Comparison of ENCODE assay signal across 11 mouse cellular contexts in genomic region chr14:78528461-78529425, GRCm38 (mm10). TPM values are rescaled to one million over a fixed set of nuclear protein-coding genes. Genes with fewer than 3 reads are reported as not detected.
A peak's percentile ranks its signal among the peaks of the same experiment; 100 is the strongest.
DNase-seq lines count a peak whose midpoint lies in the region; ATAC-seq and TF ChIP-seq lines count a peak whose summit lies in the region.
"Had no signal": no experiment of that assay in that cellular context is flagged by ENCODE, and none has a peak within 500 bp of the region (broad histone marks: within the 10 kb centered on the region; RNA-seq: fewer than 3 reads in every experiment).

No protein-coding gene starts in this region.

- intact Hi-C loops in gastrocnemius, adult 2 months (cut with DNase I) = no loop called here

- H3K4me2 ChIP-seq in kidney, embryonic 15.5 days = no peak overlapping the region
- H3K4me2 ChIP-seq in kidney, postnatal 0 days (ENCODE audit: low read length) = no peak overlapping the region

- H3K9me3 ChIP-seq in kidney, embryonic 15.5 days (replicated peaks) = no peaks in the 10 kb centered on the region
- no peaks in the 10 kb centered on the region for H3K9me3 ChIP-seq in kidney, postnatal 0 days (replicated peaks; ENCODE audit: low read length)
- H3K9me3 ChIP-seq: megakaryocyte, embryonic 14.5 days had no signal

- no peak overlapping the region for H3K9ac ChIP-seq in kidney, embryonic 15.5 days
- H3K9ac ChIP-seq in kidney, postnatal 0 days (ENCODE audit: low read depth, low read length) = no peak overlapping the region

- H3K4me1 ChIP-seq in kidney, embryonic 15.5 days = peaks cover 54% of the 10 kb centered on the region
- H3K4me1 ChIP-seq in kidney, postnatal 0 days (replicated peaks; ENCODE audit: insufficient read depth, low read length) = peaks cover 29% of the 10 kb centered on the region

- H3K27me3 ChIP-seq in kidney, embryonic 15.5 days = no peaks in the 10 kb centered on the region
- H3K27me3 ChIP-seq in kidney, postnatal 0 days (ENCODE audit: insufficient read depth, low read length) = no peaks in the 10 kb centered on the region
- H3K27me3 ChIP-seq: megakaryocyte, embryonic 14.5 days had no signal

- no peak for TF ChIP-seq CTCF in gastrocnemius, adult 2 months (IDR thresholded peaks at IDR 0.05)
- TF ChIP-seq CTCF in kidney, postnatal 0 days (IDR thresholded peaks at IDR 0.05; ENCODE audit: low read depth) = no peak

- no peak for DNase-seq in gastrocnemius, adult 2 months
- no peak for DNase-seq in gastrocnemius, adult 18-20 months (ENCODE audit: low spot score)
- no peak for DNase-seq in kidney, adult 11 months
- peak; percentile 55 for DNase-seq in kidney, postnatal 0 days (ENCODE audit: low spot score)
- DNase-seq in lung, postnatal 25 days (ENCODE audit: low spot score) = peak; percentile 20
- no peak for DNase-seq in right cerebral cortex, postnatal 36 days (ENCODE audit: low spot score in 2 of 2)
- no peak for DNase-seq in urinary bladder, postnatal 36 days (ENCODE audit: low spot score in 2 of 2)
- DNase-seq: adrenal gland, postnatal 25 days; right cerebral cortex, postnatal 14 days had no signal

- ATAC-seq in kidney, embryonic 15.5 days (replicated peaks; ENCODE audit: low FRiP score) = no peak
- no peak for ATAC-seq in kidney, postnatal 0 days (replicated peaks; ENCODE audit: low FRiP score, low read depth)

- peak overlapping the region; percentile 4; the same call in 1 of the 2 replicates for H3K4me3 ChIP-seq in gastrocnemius, adult 2 months
- H3K4me3 ChIP-seq in kidney, embryonic 15.5 days (replicated peaks) = no peak overlapping the region
- H3K4me3 ChIP-seq in kidney, postnatal 0 days (replicated peaks; ENCODE audit: low read depth, low read length) = no peak overlapping the region
- H3K4me3 ChIP-seq: megakaryocyte, embryonic 14.5 days had no signal

- WGBS in kidney, embryonic 15.5 days = 47% methylated on average over 8 of the region's 8 CpGs
- WGBS in kidney, postnatal 0 days = 35% methylated on average over 8 of the region's 8 CpGs

- no peaks in the 10 kb centered on the region for H3K36me3 ChIP-seq in kidney, embryonic 15.5 days
- no peaks in the 10 kb centered on the region for H3K36me3 ChIP-seq in kidney, postnatal 0 days (ENCODE audit: insufficient read depth, low read length)

- H3K27ac ChIP-seq in gastrocnemius, adult 2 months = peak overlapping the region; percentile 35; the same call in 1 of the 2 replicates
- peak overlapping the region; percentile 67 for H3K27ac ChIP-seq in kidney, embryonic 15.5 days
- H3K27ac ChIP-seq in kidney, postnatal 0 days = peak overlapping the region; percentile 55

RNA-seq across cellular contexts. Expression of gene Akap11, which starts 7.9 kb away (rescaled TPM):
- total RNA-seq in gastrocnemius, adult 2 months (2021) = 10 to 100 TPM; 14.2 to 20.9 TPM
- 10 to 100 TPM; 19.7 to 25.3 TPM for total RNA-seq in gastrocnemius, adult 18-20 months (2021)
- 20.0 and 20.2 TPM in 2 replicates for polyA plus RNA-seq in kidney, embryonic 15.5 days (2015; fragmentation: Nextera tagmentation; extraction: Ambion mirVana)
- polyA plus RNA-seq in kidney, postnatal 0 days (2015; fragmentation: Nextera tagmentation; extraction: Ambion mirVana) = 12.2 and 13.0 TPM in 2 replicates

Comparison
In these comparisons a context has a peak if more than half of its experiments do, and no peak if none do; other contexts are left out.
1. DNase-seq: peak in kidney, postnatal 0 days (single experiment) and lung, postnatal 25 days (single experiment); none in gastrocnemius, adult 2 months (single experiment), gastrocnemius, adult 18-20 months (single experiment), kidney, adult 11 months (single experiment), right cerebral cortex, postnatal 36 days (0 of 2) and urinary bladder, postnatal 36 days (0 of 2).
2. Peak in every context shown above with its lines, with median percentiles within 50 percentile points of each other: H3K27ac ChIP-seq.